In genomic region chr2:105127531-105128480, GRCm38 (mm10) we compare ENCODE assay signal across 9 mouse cellular contexts. TPM values are rescaled to one million over a fixed set of nuclear protein-coding genes. Genes with fewer than 3 reads are reported as not detected.
A peak's percentile ranks its signal among the peaks of the same experiment; 100 is the strongest.
DNase-seq lines count a peak whose midpoint lies in the region; ATAC-seq and TF ChIP-seq lines count a peak whose summit lies in the region.
"Had no signal": no experiment of that assay in that cellular context is flagged by ENCODE, and none has a peak within 500 bp of the region (broad histone marks: within the 10 kb centered on the region; RNA-seq: fewer than 3 reads in every experiment).

No protein-coding gene starts in this region.

- H3K4me1 ChIP-seq in lung, embryonic 14.5 days (ENCODE audit: insufficient read depth): no peaks in the 10 kb centered on the region; the same call in 1 of the 2 replicates
- H3K4me1 ChIP-seq in lung, adult 2 months (ENCODE audit: control insufficient read depth, insufficient read depth, low read length): peaks cover 4% of the 10 kb centered on the region; the same call in 1 of the 2 replicates
- peaks cover 6% of the 10 kb centered on the region for H3K4me1 ChIP-seq in embryonic facial prominence, embryonic 11.5 days (ENCODE audit: control insufficient read depth, insufficient read depth, low read length)
- H3K4me1 ChIP-seq in neural tube, embryonic 14.5 days (ENCODE audit: control insufficient read depth, insufficient read depth, low read length): no peaks in the 10 kb centered on the region

- DNase-seq in lung, embryonic 14.5 days: peak; percentile 30
- no peak for DNase-seq in lung, adult 2 months
- no peak for DNase-seq in embryonic facial prominence, embryonic 11.5 days (ENCODE audit: low spot score)
- peak; percentile 7 for DNase-seq in induced T-regulatory cell, adult 2 months (ENCODE audit: low read depth)
- no peak for DNase-seq in frontal cortex, postnatal 25 days (ENCODE audit: low spot score in 2 of 2)
- DNase-seq in cerebellum, adult 9-10 months: no peak
- DNase-seq in cerebellum, adult 9-11 months: no peak
- DNase-seq: right cerebral cortex, postnatal 4 days had no signal

- no peak for TF ChIP-seq POLR2A in lung, adult 2 months (IDR thresholded peaks at IDR 0.05; ENCODE audit: borderline replicate concordance, extremely low read depth, low read depth, low read length)

- 1% methylated on average over 52 of the region's 52 CpGs for WGBS in lung, embryonic 14.5 days
- WGBS in lung, adult 2 months: 5% methylated on average over 52 of the region's 52 CpGs
- under 1% methylated on average over 52 of the region's 52 CpGs for WGBS in embryonic facial prominence, embryonic 11.5 days
- under 1% methylated on average over 52 of the region's 52 CpGs for whole genome bisulfite sequencing in neural tube, embryonic 14.5 days

- ATAC-seq in lung, embryonic 14.5 days (ENCODE audit: insufficient read depth): no peak
- no peak for ATAC-seq in embryonic facial prominence, embryonic 11.5 days (replicated peaks; ENCODE audit: insufficient number of reproducible peaks, low FRiP score, low TSS enrichment, low read depth)
- ATAC-seq in neural tube, embryonic 14.5 days (ENCODE audit: low read depth): 0 out of 2 replicates have a peak, but pooled peaks have one; percentile 10

- peak overlapping the region; percentile 29; the same call in 1 of the 2 replicates for H3K9ac ChIP-seq in lung, embryonic 14.5 days
- no peak overlapping the region for H3K9ac ChIP-seq in embryonic facial prominence, embryonic 11.5 days (replicated peaks; ENCODE audit: low read length)
- no peak overlapping the region for H3K9ac ChIP-seq in neural tube, embryonic 14.5 days (replicated peaks; ENCODE audit: low read depth, low read length)

- H3K36me3 ChIP-seq in lung, embryonic 14.5 days (ENCODE audit: insufficient read depth): no peaks in the 10 kb centered on the region
- no peaks in the 10 kb centered on the region for H3K36me3 ChIP-seq in embryonic facial prominence, embryonic 11.5 days (replicated peaks; ENCODE audit: control insufficient read depth, insufficient read depth, low read depth, low read length)
- no peaks in the 10 kb centered on the region for H3K36me3 ChIP-seq in neural tube, embryonic 14.5 days (ENCODE audit: control insufficient read depth, insufficient read depth, low read length)

- H3K4me2 ChIP-seq in lung, embryonic 14.5 days: peak overlapping the region; percentile 51
- H3K4me2 ChIP-seq in embryonic facial prominence, embryonic 11.5 days (ENCODE audit: low read depth, low read length): no peak overlapping the region
- no peak overlapping the region for H3K4me2 ChIP-seq in neural tube, embryonic 14.5 days (ENCODE audit: low read depth, low read length)

- no peak for TF ChIP-seq CTCF in lung, embryonic 14.5 days (IDR thresholded peaks at IDR 0.05; ENCODE audit: low read depth)
- TF ChIP-seq CTCF in lung, adult 2 months (IDR thresholded peaks at IDR 0.05; ENCODE audit: insufficient read depth, low read length): no peak

- H3K4me3 ChIP-seq in lung, embryonic 14.5 days (ENCODE audit: low read depth, low read length): peak overlapping the region; percentile 34
- no peak overlapping the region for H3K4me3 ChIP-seq in lung, adult 2 months (replicated peaks; ENCODE audit: extremely low read depth, low read depth, low read length)
- H3K4me3 ChIP-seq in embryonic facial prominence, embryonic 11.5 days (ENCODE audit: low read depth, low read length): peak overlapping the region; percentile 21; the same call in 1 of the 2 replicates
- H3K4me3 ChIP-seq in neural tube, embryonic 14.5 days (ENCODE audit: low read depth, low read length): no peak overlapping the region

- H3K9me3 ChIP-seq in lung, embryonic 14.5 days (ENCODE audit: low read depth, low read length): no peaks in the 10 kb centered on the region
- H3K9me3 ChIP-seq in embryonic facial prominence, embryonic 11.5 days (replicated peaks; ENCODE audit: control insufficient read depth, low read length): no peaks in the 10 kb centered on the region
- H3K9me3 ChIP-seq in neural tube, embryonic 14.5 days (ENCODE audit: control insufficient read depth, low read length): no peaks in the 10 kb centered on the region

- H3K27me3 ChIP-seq in lung, embryonic 14.5 days (ENCODE audit: insufficient read depth, low read length): peaks cover 98% of the 10 kb centered on the region
- peaks cover 95% of the 10 kb centered on the region for H3K27me3 ChIP-seq in embryonic facial prominence, embryonic 11.5 days (ENCODE audit: control insufficient read depth, insufficient read depth, low read length)
- H3K27me3 ChIP-seq in neural tube, embryonic 14.5 days (ENCODE audit: control insufficient read depth, insufficient read depth, low read length): peaks cover 63% of the 10 kb centered on the region

- no peak overlapping the region for H3K27ac ChIP-seq in lung, embryonic 14.5 days (ENCODE audit: low read depth)
- no peak overlapping the region for H3K27ac ChIP-seq in embryonic facial prominence, embryonic 11.5 days (replicated peaks; ENCODE audit: low read depth, low read length)
- no peak overlapping the region for H3K27ac ChIP-seq in neural tube, embryonic 14.5 days (ENCODE audit: low read depth, low read length)

RNA-seq across cellular contexts. Expression of gene Wt1, which starts 1.5 kb away (rescaled TPM):
- 8.9 and 9.0 TPM in 2 replicates for polyA plus RNA-seq in lung, embryonic 14.5 days (2014; fragmentation: Nextera tagmentation; extraction: Ambion mirVana)
- 4.9 and 12.0 TPM in 2 replicates for polyA plus RNA-seq in lung, adult 2 months (2012; rRNA removed)
- polyA plus RNA-seq in embryonic facial prominence, embryonic 11.5 days (2014; fragmentation: Nextera tagmentation; extraction: Ambion mirVana): 0.40 and 0.58 TPM in 2 replicates
- 2.2 TPM in 2 replicates for polyA plus RNA-seq in neural tube, embryonic 14.5 days (2014; fragmentation: Nextera tagmentation; extraction: Ambion mirVana)

RNA-seq across cellular contexts. Expression of gene Gm11060, which starts 36.0 kb away (rescaled TPM):
- polyA plus RNA-seq in lung, embryonic 14.5 days (2014; fragmentation: Nextera tagmentation; extraction: Ambion mirVana): not detected in 2 replicates
- not detected in 2 replicates for polyA plus RNA-seq in lung, adult 2 months (2012; rRNA removed)
- polyA plus RNA-seq in embryonic facial prominence, embryonic 11.5 days (2014; fragmentation: Nextera tagmentation; extraction: Ambion mirVana): not detected in 2 replicates
- polyA plus RNA-seq in neural tube, embryonic 14.5 days (2014; fragmentation: Nextera tagmentation; extraction: Ambion mirVana): not detected in 2 replicates

Comparison
In these comparisons a context has a peak if more than half of its experiments do, and no peak if none do; other contexts are left out.
1. DNase-seq: peak in lung, embryonic 14.5 days (single experiment) and induced T-regulatory cell, adult 2 months (single experiment); none in lung, adult 2 months (single experiment), embryonic facial prominence, embryonic 11.5 days (single experiment), frontal cortex, postnatal 25 days (0 of 2), cerebellum, adult 9-10 months (single experiment) and cerebellum, adult 9-11 months (single experiment).
2. H3K4me3 ChIP-seq: peak in lung, embryonic 14.5 days (single experiment) and embryonic facial prominence, embryonic 11.5 days (single experiment); none in lung, adult 2 months (single experiment) and neural tube, embryonic 14.5 days (single experiment).